Mouse (Mus musculus) gastrocnemius, postnatal 14 days (tissue): ENCODE data around the gene Mnd1. TPM values are rescaled to one million over a fixed set of nuclear protein-coding genes. Genes with fewer than 3 reads are reported as not detected.

Experiments
- DNase-seq: peaks from one replicate; pipeline ENCODE4 v3.0.0; 2021; ENCODE audit warnings: mixed read lengths
- intact Hi-C: fragments of 180-260 bp; cut with DNase I; formaldehyde crosslinking; loops from one replicate; pipeline ENCODE4 v1.15.1; 2025; ENCODE audit warnings: low total_unique reads
- total RNA-seq, 2 experiments: library from RNA; stranded (reverse); gene quantifications; 2 replicates each; pipeline ENCODE4 v1.2.3; 2021

Mnd1 gene
- total RNA-seq, 2 experiments from 2014 or later: 3.8 to 5.7 TPM

GRCm38 (mm10) chr3:84061523-84062453, 93.8 kb downstream of the Mnd1 start:
- peak; percentile 59 for DNase-seq

GRCm38 (mm10) chr3:84060946-84061345, 94.6 kb downstream of the Mnd1 start:
- intact Hi-C loops: no loop called here
- DNase-seq: no peak

More at GRCm38 (mm10) chr3:84061523-84062453, 93.8 kb downstream of the Mnd1 start:
- intact Hi-C loops: no loop called here

- DNase-seq: no peak
- intact Hi-C loops: no loop called here
These were observed 95.5 kb downstream of the Mnd1 start for GRCm38 (mm10) chr3:84060128-84060527.

- intact Hi-C loops: no loop called here
- DNase-seq: no peak
These were observed 95.9 kb downstream of the Mnd1 start for GRCm38 (mm10) chr3:84059676-84060075.

- intact Hi-C loops: no loop called here
These were observed 96.3 kb downstream of the Mnd1 start for GRCm38 (mm10) chr3:84059261-84059660.

GRCm38 (mm10) chr3:84048729-84049175, 106.8 kb downstream of the Mnd1 start:
- intact Hi-C loops: no loop called here
- DNase-seq: peak; percentile 63

More at GRCm38 (mm10) chr3:84059261-84059660, 96.3 kb downstream of the Mnd1 start:
- DNase-seq: no peak

- intact Hi-C loops: no loop called here
These were observed 109.4 kb downstream of the Mnd1 start for GRCm38 (mm10) chr3:84046206-84046605.

GRCm38 (mm10) chr3:84041739-84042138, 113.8 kb downstream of the Mnd1 start:
- no peak for DNase-seq
- intact Hi-C loops: loop anchor here (5.0 kb wide), 1 partner anchor 94 kb away; no protein-coding TSS in a partner anchor

More at GRCm38 (mm10) chr3:84046206-84046605, 109.4 kb downstream of the Mnd1 start:
- DNase-seq: no peak

GRCm38 (mm10) chr3:84040476-84041082, 115.0 kb downstream of the Mnd1 start:
- DNase-seq: peak; percentile 57
- intact Hi-C loops: loop anchor here (5.0 kb wide), 1 partner anchor 93 kb away; no protein-coding TSS in a partner anchor

- intact Hi-C loops: loop anchor here (5.0 kb wide), 1 partner anchor 93 kb away; no protein-coding TSS in a partner anchor
These were observed 115.7 kb downstream of the Mnd1 start, which contains the start of gene Tmem131l for GRCm38 (mm10) chr3:84039646-84040475. Tmem131l (minus strand) TSS chr3:84040175.

GRCm38 (mm10) chr3:84038981-84039645, 116.5 kb downstream of the Mnd1 start:
- intact Hi-C loops: no loop called here
- peak; percentile 53 for DNase-seq

More at GRCm38 (mm10) chr3:84039646-84040475, 115.7 kb downstream of the Mnd1 start, which contains the start of gene Tmem131l:
- peak; percentile 87 for DNase-seq

GRCm38 (mm10) chr3:84038126-84038525, 117.5 kb downstream of the Mnd1 start:
- intact Hi-C loops: no loop called here
- DNase-seq: no peak

Other genes starting within 250 kb of the Mnd1 start
- gene Tmem131l, start 115.6 kb downstream of the Mnd1 start, total RNA-seq: 10 to 100 TPM; 16.4 to 19.1 TPM
- gene Gm6525, start 18.3 kb upstream of the Mnd1 start, total RNA-seq: not detected
- 1 to 10 TPM; 4.9 to 5.4 TPM for gene Trim2, start 151.1 kb upstream of the Mnd1 start, total RNA-seq